Mouse (Mus musculus): ENCODE results near the gene Ist1. TPM values are rescaled to one million over a fixed set of nuclear protein-coding genes. Genes with fewer than 3 reads are reported as not detected.

The Ist1 gene
- total RNA-seq (2021): 10 to 100 TPM; 85.9 to 89.9 TPM

DNA sequence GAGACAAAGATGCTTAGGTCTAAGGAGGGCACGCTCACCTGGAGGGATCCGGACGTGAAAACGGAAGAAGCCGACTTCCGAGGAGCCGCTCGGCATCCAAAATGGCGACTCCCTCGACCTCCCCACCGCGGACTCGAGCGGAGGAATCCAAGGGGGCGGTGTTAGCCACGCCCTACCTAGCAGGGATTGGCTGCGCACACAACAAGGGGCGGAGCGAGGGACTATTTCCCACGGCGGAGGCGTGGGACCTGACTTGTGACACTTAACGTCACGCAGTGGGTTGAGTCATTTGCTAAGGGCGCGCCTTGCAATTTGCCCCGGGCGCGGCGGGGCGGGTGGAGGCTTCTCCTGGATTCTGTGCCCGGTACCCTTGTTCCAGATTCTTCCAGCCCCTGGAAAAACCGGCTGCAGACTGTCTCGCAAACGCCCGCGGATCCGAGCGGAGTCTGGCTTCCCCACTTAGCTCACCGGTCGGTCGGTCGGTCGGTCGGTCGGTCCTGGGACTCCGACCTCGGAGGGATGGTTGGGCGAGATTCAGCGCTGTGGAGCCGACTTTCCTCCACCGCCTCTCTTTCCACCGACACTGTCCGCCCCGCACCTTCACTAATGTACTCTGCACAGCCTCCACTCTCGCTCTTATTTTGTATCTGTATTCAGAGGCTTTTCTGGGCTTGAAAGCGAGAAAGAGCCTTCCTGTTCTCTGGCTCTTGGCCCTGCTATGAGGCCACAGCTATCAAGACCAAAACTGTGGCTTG is at the start of gene Ist1:
TSS of gene Ist1 (minus strand) at position 115 of the 755 bp plus-strand sequence.
- intact Hi-C loops (cut with DNase I): no loop called here
- peak; percentile 98 for DNase-seq

- no peak for DNase-seq
- intact Hi-C loops (cut with DNase I): no loop called here
These were observed 45.0 kb upstream of the Ist1 start for GRCm38 (mm10) chr8:109738049-109738380.

- intact Hi-C loops (cut with DNase I): no loop called here
- peak; percentile 91 for DNase-seq
These were observed 44.4 kb upstream of the Ist1 start, which contains the start of gene Atxn1l for GRCm38 (mm10) chr8:109737237-109738048. Gene Atxn1l (minus strand): TSS chr8:109737739.

- intact Hi-C loops (cut with DNase I): no loop called here
- DNase-seq: no peak
These were observed 43.8 kb upstream of the Ist1 start for GRCm38 (mm10) chr8:109736819-109737218.

DNA sequence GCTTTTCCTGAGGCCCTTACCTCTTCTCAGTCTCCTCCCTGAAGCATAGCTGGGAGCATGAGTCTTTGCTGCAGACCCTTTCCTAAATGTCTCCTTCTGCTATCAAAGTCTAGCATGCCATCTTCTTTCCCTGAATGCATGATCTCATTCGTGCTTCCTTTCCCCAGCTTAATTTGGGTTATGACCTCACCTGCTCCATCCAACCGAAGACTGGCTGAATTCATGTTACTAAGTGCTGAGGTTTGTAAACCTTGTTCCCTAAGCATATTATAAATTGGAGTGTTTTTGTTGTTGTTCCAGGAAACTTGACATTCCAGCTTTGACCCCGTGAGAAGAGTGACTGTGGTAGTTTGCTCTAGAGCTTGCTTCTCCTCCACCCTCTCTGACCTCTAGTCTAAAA is 41.0 kb upstream of the Ist1 start:
- DNase-seq: no peak
- intact Hi-C loops (cut with DNase I): no loop called here

DNA sequence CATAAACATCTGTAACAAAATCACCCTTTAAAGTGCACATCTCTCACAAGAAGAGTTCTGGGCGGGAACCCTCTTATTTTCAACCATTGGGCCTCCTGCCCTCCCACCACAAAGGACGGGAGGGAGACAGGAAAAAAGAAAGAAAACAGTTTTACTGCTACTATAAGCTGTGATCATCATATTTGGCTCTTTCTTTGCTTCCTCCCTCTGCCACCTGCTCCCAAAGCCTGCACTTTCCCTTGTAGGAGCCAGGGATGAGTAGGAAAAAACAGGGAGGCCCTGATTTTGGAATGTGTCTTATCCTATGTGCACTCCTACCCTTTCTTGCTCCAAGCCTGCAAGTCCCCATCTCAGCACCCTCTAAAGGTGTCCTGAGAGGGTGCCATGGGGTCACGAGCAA is 38.0 kb upstream of the Ist1 start:
- intact Hi-C loops (cut with DNase I): no loop called here
- DNase-seq: no peak

GRCm38 (mm10) chr8:109725106-109725505 is 32.0 kb upstream of the Ist1 start:
- intact Hi-C loops (cut with DNase I): no loop called here
- no peak for DNase-seq

- DNase-seq: no peak
- intact Hi-C loops (cut with DNase I): no loop called here
These were observed 21.9 kb upstream of the Ist1 start for GRCm38 (mm10) chr8:109714961-109715360.

DNA sequence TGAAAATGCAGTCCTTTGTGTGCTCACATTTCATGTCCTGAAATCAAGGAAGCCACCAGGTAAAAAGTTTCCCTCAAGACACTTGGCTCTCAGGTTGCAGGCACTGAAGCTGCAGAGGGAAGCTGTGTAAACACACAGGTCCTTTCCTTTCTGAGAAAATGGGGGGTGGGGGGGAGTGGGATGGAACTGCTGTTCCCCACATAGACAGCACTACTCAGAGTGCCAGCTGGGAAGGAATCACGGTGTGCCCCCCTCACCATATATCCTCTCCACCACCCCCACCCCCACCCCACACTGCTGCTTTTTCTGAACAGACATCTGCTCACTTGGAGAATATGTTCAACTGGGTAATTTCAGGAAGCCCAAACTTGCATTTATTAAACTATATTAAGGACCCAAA is 19.5 kb upstream of the Ist1 start:
- no peak for DNase-seq
- intact Hi-C loops (cut with DNase I): no loop called here

GRCm38 (mm10) chr8:109707921-109708320 is 14.9 kb upstream of the Ist1 start:
- intact Hi-C loops (cut with DNase I): no loop called here

GRCm38 (mm10) chr8:109706874-109707237 is 13.8 kb upstream of the Ist1 start:
- DNase-seq: peak; percentile 69
- intact Hi-C loops (cut with DNase I): no loop called here

More at GRCm38 (mm10) chr8:109707921-109708320, 14.9 kb upstream of the Ist1 start:
- DNase-seq: no peak

GRCm38 (mm10) chr8:109706076-109706873 is 13.2 kb upstream of the Ist1 start:
- intact Hi-C loops (cut with DNase I): no loop called here

DNA sequence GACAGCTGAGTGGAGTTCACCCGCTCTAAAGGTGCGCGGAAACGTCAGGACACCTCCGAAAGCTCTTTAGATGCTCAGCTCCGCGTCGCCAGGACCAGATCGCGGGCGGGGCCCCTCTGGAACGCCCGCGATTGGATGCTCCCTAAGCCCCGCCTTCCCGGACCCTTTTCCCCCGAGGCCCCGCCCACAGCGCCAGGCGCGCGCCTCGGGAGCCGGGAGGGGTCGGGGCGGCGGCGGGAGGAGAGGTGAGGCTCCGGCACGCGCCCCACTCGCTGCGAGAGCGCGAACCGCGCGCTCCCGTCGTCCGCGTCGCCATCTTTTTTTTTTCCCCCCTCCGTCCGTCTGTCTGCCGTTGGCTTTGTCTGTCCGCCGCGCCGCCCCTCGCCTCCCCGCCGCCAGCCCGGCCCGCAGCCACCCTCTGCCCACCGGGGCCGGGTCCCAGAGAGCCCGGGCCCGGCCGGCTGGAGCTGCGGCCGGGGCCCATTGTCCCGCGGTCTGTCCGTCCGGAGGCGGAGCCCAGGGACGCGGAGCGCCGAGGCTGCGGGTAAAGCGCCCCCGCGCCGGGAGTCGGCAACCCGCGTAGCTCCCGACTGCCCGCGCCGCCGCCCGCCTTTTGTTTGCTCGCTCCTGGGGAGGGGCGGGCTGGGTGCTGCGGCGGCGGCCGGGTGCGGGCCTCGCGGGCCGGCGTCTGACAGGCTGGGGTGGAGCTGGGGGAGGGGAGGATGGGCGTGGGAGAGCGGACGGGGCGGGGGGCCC is 12.4 kb upstream of the Ist1 start, which contains the start of gene Zfp821:
TSS of gene Zfp821 (plus strand) at position 227 of the 756 bp plus-strand sequence.
- peak; percentile 97 for DNase-seq
- intact Hi-C loops (cut with DNase I): no loop called here

More at GRCm38 (mm10) chr8:109706076-109706873, 13.2 kb upstream of the Ist1 start:
- peak; percentile 6 for DNase-seq

DNA sequence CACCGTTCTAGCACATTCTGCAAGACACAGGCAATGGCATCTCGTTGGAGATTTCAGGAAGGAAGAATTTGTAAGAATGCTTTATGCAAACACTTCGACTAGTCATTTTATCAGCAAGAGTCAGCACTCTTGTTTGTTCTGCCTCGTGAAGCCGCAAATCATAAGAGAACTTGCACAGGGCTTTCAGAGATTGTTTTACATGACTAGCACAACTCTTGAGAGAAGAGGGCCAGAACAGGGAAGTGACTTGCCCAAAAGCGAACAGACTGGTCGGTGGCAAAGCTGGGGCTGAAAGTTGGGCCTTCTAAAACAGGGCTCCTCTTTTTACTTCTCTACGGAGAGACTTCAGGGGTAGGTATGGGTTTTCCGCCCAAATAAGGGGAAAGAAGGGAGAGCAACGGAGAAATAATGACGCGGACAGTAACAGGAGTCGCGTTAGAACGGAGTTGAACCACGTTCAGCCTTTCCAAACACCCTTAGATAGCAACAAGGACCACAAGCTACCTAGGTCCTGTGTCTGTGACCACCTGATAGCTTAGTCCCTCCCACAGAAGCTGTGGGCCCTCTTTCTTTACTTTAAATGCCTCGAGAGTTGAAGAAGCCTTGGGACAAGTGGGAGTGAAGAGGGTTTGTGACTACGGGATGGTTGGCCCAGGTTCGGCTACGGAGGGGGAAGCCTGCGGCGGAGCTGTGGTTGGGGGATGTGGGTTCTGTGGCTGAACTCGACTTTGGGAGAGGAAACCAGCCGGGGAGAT is 11.7 kb upstream of the Ist1 start:
- intact Hi-C loops (cut with DNase I): no loop called here
- no peak for DNase-seq

DNA sequence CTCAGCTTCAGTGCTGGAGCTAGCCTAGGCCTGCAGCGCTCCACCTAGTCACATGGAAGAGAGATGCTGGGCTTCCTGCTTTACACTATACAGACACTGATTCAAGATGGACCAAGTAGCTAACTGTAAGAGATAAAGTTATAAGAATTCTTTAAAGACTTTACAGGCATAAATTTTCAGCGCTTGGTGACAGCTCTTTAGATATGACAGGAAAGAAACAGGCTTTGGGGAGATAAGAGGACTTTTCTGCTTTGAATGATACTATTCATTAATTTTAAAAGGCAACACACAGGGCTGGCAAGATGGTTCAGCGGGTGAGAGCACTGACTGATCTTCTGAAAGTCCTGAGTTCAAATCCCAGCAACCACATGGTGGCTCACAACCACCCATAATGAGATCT is 5.4 kb upstream of the Ist1 start:
- no peak for DNase-seq
- intact Hi-C loops (cut with DNase I): no loop called here

GRCm38 (mm10) chr8:109697754-109698153 is 4.7 kb upstream of the Ist1 start:
- intact Hi-C loops (cut with DNase I): no loop called here

GRCm38 (mm10) chr8:109694154-109694553 is 1.1 kb upstream of the Ist1 start:
- intact Hi-C loops (cut with DNase I): no loop called here

More at GRCm38 (mm10) chr8:109697754-109698153, 4.7 kb upstream of the Ist1 start:
- no peak for DNase-seq

DNA sequence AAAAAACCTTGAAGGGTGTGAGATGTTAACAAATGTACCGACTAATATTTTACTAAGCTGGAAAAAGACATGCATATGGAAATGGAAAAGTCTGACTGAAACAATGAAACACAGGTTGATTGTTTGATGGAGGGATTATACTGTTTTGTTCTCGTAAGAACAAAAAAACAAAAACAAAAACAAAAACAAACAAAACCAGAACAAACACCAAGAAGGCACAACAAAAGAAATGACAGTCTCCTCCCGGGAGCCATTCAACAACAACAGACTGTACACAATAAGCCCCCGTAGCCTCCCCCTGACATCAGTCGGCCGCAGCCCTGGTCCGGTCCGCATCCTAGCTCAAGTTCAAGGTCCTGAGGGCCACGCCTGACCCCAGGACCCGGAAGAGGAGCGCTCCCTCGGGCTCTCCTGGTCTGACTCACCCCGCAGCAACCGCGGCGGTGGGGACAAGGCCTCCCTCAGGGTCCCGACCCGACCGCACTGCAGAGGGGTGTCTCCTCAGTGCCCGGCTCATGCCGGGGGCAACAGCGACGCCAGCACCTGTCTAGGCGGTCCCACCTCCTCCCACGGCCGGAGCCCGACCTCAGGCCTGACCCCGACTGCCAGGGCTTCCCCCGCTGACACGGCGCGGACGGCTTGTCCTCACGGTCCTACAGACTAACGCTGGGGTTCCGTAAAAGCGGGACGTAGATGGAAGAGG is 466 bp downstream of the Ist1 start:
- intact Hi-C loops (cut with DNase I): no loop called here
- DNase-seq: peak; percentile 34

More at GRCm38 (mm10) chr8:109694154-109694553, 1.1 kb upstream of the Ist1 start:
- DNase-seq: no peak

GRCm38 (mm10) chr8:109691769-109692168 is 1.3 kb downstream of the Ist1 start:
- DNase-seq: no peak
- intact Hi-C loops (cut with DNase I): no loop called here
